Mouse (Mus musculus) MEL (cell line): Measurements from ENCODE around the gene Ing5.

Experiments
- CTCF ChIP-seq, 3 experiments: IDR thresholded peaks in 2 of 3; conservative IDR thresholded peaks in 1 of 3; 2 replicates each; pipeline ENCODE4 v1.5.1; 2011 to 2012; ENCODE audit warnings: low read length in 3 of 3, low read depth in 2 of 3, mild to moderate bottlenecking in 2 of 3, improper control_type of control experiment in 1 of 3, inconsistent platforms in 1 of 3, mixed read lengths in 1 of 3, moderate library complexity in 1 of 3; ENCODE audit not compliant: control insufficient read depth in 1 of 3, insufficient read depth in 1 of 3, poor library complexity in 1 of 3, severe bottlenecking in 1 of 3
- E2F4 ChIP-seq: IDR thresholded peaks from 2 replicates; pipeline ENCODE4 v1.6.1; 2011; ENCODE audit warnings: low read depth, low read length, improper control_type of control experiment, borderline replicate concordance
- MAX ChIP-seq: IDR thresholded peaks from 2 replicates; pipeline ENCODE4 v1.6.1; 2011; ENCODE audit warnings: low read length, improper control_type of control experiment
- POLR2A ChIP-seq, 2 experiments: IDR thresholded peaks; 2 replicates each; pipeline ENCODE4 v1.6.1; 2011 to 2012; ENCODE audit warnings: low read length in 2 of 2, mild to moderate bottlenecking in 2 of 2, control low read depth in 1 of 2, improper control_type of control experiment in 1 of 2, low read depth in 1 of 2, moderate library complexity in 1 of 2; ENCODE audit not compliant: control insufficient read depth in 1 of 2, insufficient read depth in 1 of 2, poor library complexity in 1 of 2
- POLR2AphosphoS5 ChIP-seq: IDR thresholded peaks from 2 replicates; pipeline ENCODE4 v1.6.1; 2012; ENCODE audit warnings: low read depth, borderline replicate concordance, mild to moderate bottlenecking, inconsistent platforms, low read length, moderate library complexity, mixed read lengths
- RCOR1 ChIP-seq: IDR thresholded peaks from 2 replicates; pipeline ENCODE4 v1.6.1; 2012; ENCODE audit warnings: low read depth, mild to moderate bottlenecking, inconsistent platforms, low read length, improper control_type of control experiment
- TAL1 ChIP-seq: IDR thresholded peaks from 2 replicates; pipeline ENCODE4 v1.6.1; 2012; ENCODE audit warnings: mild to moderate bottlenecking, inconsistent platforms, low read length, moderate library complexity, mixed read lengths
- TBP ChIP-seq: IDR thresholded peaks from 2 replicates; pipeline ENCODE4 v1.8.0; 2011; ENCODE audit warnings: low read depth, low read length, improper control_type of control experiment
- USF1 ChIP-seq: IDR thresholded peaks from 2 replicates; pipeline ENCODE4 v1.6.1; 2014; ENCODE audit warnings: low read depth, mild to moderate bottlenecking, inconsistent platforms, low read length, improper control_type of control experiment, moderate library complexity
- USF2 ChIP-seq, 2 experiments: IDR thresholded peaks; 2 replicates each; pipeline ENCODE4 v1.6.1; 2011 to 2012; ENCODE audit warnings: improper control_type of control experiment in 2 of 2, low read length in 2 of 2, borderline replicate concordance in 1 of 2, inconsistent platforms in 1 of 2, low read depth in 1 of 2, mild to moderate bottlenecking in 1 of 2; ENCODE audit not compliant: insufficient read depth in 1 of 2

GRCm38 (mm10) chr1:93795886-93796285 is 7.9 kb upstream of the Ing5 start:
- TF ChIP-seq POLR2AphosphoS5 (no peak), USF1 (no peak), CTCF (IDR thresholded peaks at IDR 0.05 in 2 of 3, conservative IDR thresholded peaks at IDR 0.05 in 1 of 3; ENCODE audit: control insufficient read depth in 1 of 3, insufficient read depth in 1 of 3, low read depth in 2 of 3, low read length in 3 of 3, poor library complexity in 1 of 3, severe bottlenecking in 1 of 3) (no peak), E2F4 (no peak), TAL1 (no peak), USF2 (IDR thresholded peaks at IDR 0.05; ENCODE audit: borderline replicate concordance in 1 of 2, insufficient read depth in 1 of 2, low read depth in 1 of 2, low read length in 2 of 2) (no peak), POLR2A (IDR thresholded peaks at IDR 0.05; ENCODE audit: control insufficient read depth in 1 of 2, insufficient read depth in 1 of 2, low read depth in 1 of 2, low read length in 2 of 2, poor library complexity in 1 of 2) (0 out of 4 replicates have a peak, but pooled peaks of 1 of the 2 experiments have one; percentile 17), MAX (no peak), RCOR1 (no peak), TBP (no peak)
